Mouse (Mus musculus) neutrophil, adult 59 days (primary cell): ENCODE measurements around the gene Bdh1. TPM values are rescaled to one million over a fixed set of nuclear protein-coding genes. Genes with fewer than 3 reads are reported as not detected.

Experiments
- total RNA-seq, 2 experiments: library from RNA; stranded (reverse); gene quantifications; 1 replicate in 1 of 2; 2 replicates in 1 of 2; pipeline ENCODE4 v1.2.4; 2023

Bdh1 gene
- 1 to 10 TPM; 1.1 to 2.2 TPM for total RNA-seq

GRCm38 (mm10) chr16:31422000-31422399 lies at the start of gene Bdh1:
Bdh1 (plus strand) TSS chr16:31422280.

Other genes with a start within 250 kb of the Bdh1 start
- gene Acap2, start 221.0 kb upstream of the Bdh1 start, total RNA-seq: 10 to 100 TPM; 88.8 to 93.4 TPM
- 10 to 100 TPM; 77.5 to 77.8 TPM for gene Ppp1r2, start 147.0 kb upstream of the Bdh1 start, total RNA-seq
- gene Apod, start 107.5 kb upstream of the Bdh1 start, total RNA-seq: not detected
- gene Dlg1, start 241.2 kb downstream of the Bdh1 start, total RNA-seq: 10 to 100 TPM; 34.9 to 36.8 TPM